Mouse (Mus musculus) kidney, embryonic 14.5 days (tissue): Measurements from ENCODE around the gene Cfap43. TPM values are rescaled to one million over a fixed set of nuclear protein-coding genes. Genes with fewer than 3 reads are reported as not detected.

Experiments
- ATAC-seq: fragments of 200-750 bp; cut with Nextera tagmentation; 2 replicates; pipeline ENCODE4 v1.8.0; 2017; ENCODE audit warnings: moderate number of reproducible peaks, mild to moderate bottlenecking, moderate TSS enrichment, moderate library complexity; ENCODE audit not compliant: low FRiP score, low TSS enrichment
- H3K27ac ChIP-seq: fragments of 300-500 bp; sonication (generic); 2 replicates; pipeline ENCODE4 v1.5.1; 2014; ENCODE audit warnings: low read depth, mild to moderate bottlenecking, low read length, moderate library complexity, mixed read lengths
- H3K27me3 ChIP-seq: fragments of 300-500 bp; sonication (generic); 2 replicates; pipeline ENCODE4 v1.6.1; 2014; ENCODE audit warnings: mild to moderate bottlenecking, low read length; ENCODE audit not compliant: control insufficient read depth, insufficient read depth
- H3K36me3 ChIP-seq: fragments of 300-500 bp; sonication (generic); 2 replicates; pipeline ENCODE4 v1.6.1; 2014; ENCODE audit warnings: low read length, mixed read lengths; ENCODE audit not compliant: control insufficient read depth, insufficient read depth
- H3K4me1 ChIP-seq: fragments of 300-500 bp; sonication (generic); 2 replicates; pipeline ENCODE4 v1.6.1; 2014; ENCODE audit warnings: low read length, mixed read lengths; ENCODE audit not compliant: control insufficient read depth, insufficient read depth
- H3K4me2 ChIP-seq: fragments of 300-500 bp; sonication (generic); replicated peaks from 2 replicates; pipeline ENCODE4 v1.6.1; 2014; ENCODE audit warnings: low read depth, mild to moderate bottlenecking, low read length
- H3K4me3 ChIP-seq: fragments of 300-500 bp; sonication (generic); 2 replicates; pipeline ENCODE4 v1.5.1; 2014; ENCODE audit warnings: mild to moderate bottlenecking, low read length
- H3K9ac ChIP-seq: fragments of 300-500 bp; sonication (generic); 2 replicates; pipeline ENCODE4 v1.6.1; 2014; ENCODE audit warnings: low read depth, mild to moderate bottlenecking, low read length, moderate library complexity
- H3K9me3 ChIP-seq: fragments of 300-500 bp; sonication (generic); 2 replicates; pipeline ENCODE4 v1.6.1; 2016; ENCODE audit warnings: low read length; ENCODE audit not compliant: control insufficient read depth
- WGBS: fragments of 180-500 bp; shearing (Covaris S2); extraction: QIAGEN DNeasy Blood & Tissue Kit; methylation state at CpG from one replicate; pipeline ENCODE4 v1.1.7; 2014; 5-methylcytosine and 5-hydroxymethylcytosine counted together
- polyA plus RNA-seq: library from polyadenylated mRNA; unstranded; fragments of >200 nt; fragmentation: Nextera tagmentation; extraction: Ambion mirVana; gene quantifications from 2 replicates; pipeline ENCODE4 v1.2.1, GENCODE M21; 2014

Cfap43 gene
- polyA plus RNA-seq, 1 experiment from 2014 or later: 0.03 TPM

- H3K36me3 ChIP-seq: no peaks in the 10 kb centered on the region
- H3K4me3 ChIP-seq: no peak overlapping the region
- 85% methylated on average over 9 of the region's 9 CpGs for WGBS
- no peak overlapping the region for H3K27ac ChIP-seq
- no peak overlapping the region for H3K4me2 ChIP-seq
- no peak overlapping the region for H3K9ac ChIP-seq
- H3K4me1 ChIP-seq: no peaks in the 10 kb centered on the region
- H3K27me3 ChIP-seq: no peaks in the 10 kb centered on the region
- no peaks in the 10 kb centered on the region; the same call in 1 of the 2 replicates for H3K9me3 ChIP-seq
- no peak for ATAC-seq
Measured at GRCm38 (mm10) chr19:47713457-47713856, 205.6 kb downstream of the Cfap43 start.

GRCm38 (mm10) chr19:47710376-47710775, 208.7 kb downstream of the Cfap43 start:
- ATAC-seq: no peak
- no peak overlapping the region for H3K27ac ChIP-seq
- H3K27me3 ChIP-seq: no peaks in the 10 kb centered on the region
- H3K9ac ChIP-seq: no peak overlapping the region
- H3K9me3 ChIP-seq: no peaks in the 10 kb centered on the region
- H3K4me1 ChIP-seq: no peaks in the 10 kb centered on the region
- H3K36me3 ChIP-seq: no peaks in the 10 kb centered on the region
- no peak overlapping the region for H3K4me2 ChIP-seq
- H3K4me3 ChIP-seq: no peak overlapping the region
- WGBS: 76% methylated on average over 4 of the region's 4 CpGs

GRCm38 (mm10) chr19:47705772-47706309, 213.2 kb downstream of the Cfap43 start:
- no peak for ATAC-seq
- no peak overlapping the region for H3K4me2 ChIP-seq
- H3K4me3 ChIP-seq: no peak overlapping the region
- H3K9ac ChIP-seq: no peak overlapping the region
- H3K4me1 ChIP-seq: no peaks in the 10 kb centered on the region
- WGBS: 91% methylated on average over 8 of the region's 8 CpGs
- H3K9me3 ChIP-seq: no peaks in the 10 kb centered on the region
- no peaks in the 10 kb centered on the region for H3K36me3 ChIP-seq
- H3K27me3 ChIP-seq: no peaks in the 10 kb centered on the region
- H3K27ac ChIP-seq: no peak overlapping the region

GRCm38 (mm10) chr19:47705080-47705771, 213.9 kb downstream of the Cfap43 start:
- H3K27me3 ChIP-seq: no peaks in the 10 kb centered on the region
- WGBS: 71% methylated on average over 13 of the region's 13 CpGs
- H3K9ac ChIP-seq: no peak overlapping the region
- H3K4me2 ChIP-seq: no peak overlapping the region
- no peaks in the 10 kb centered on the region for H3K9me3 ChIP-seq
- no peaks in the 10 kb centered on the region for H3K4me1 ChIP-seq
- ATAC-seq: no peak
- H3K36me3 ChIP-seq: no peaks in the 10 kb centered on the region
- H3K27ac ChIP-seq: no peak overlapping the region
- no peak overlapping the region for H3K4me3 ChIP-seq

GRCm38 (mm10) chr19:47700509-47700908, 218.6 kb downstream of the Cfap43 start:
- Histone ChIP-seq H3K4me3 (no peak overlapping the region), H3K27me3 (no peaks in the 10 kb centered on the region), H3K4me1 (0 out of 2 replicates have a peak, but pooled peaks cover 5% of the 10 kb centered on the region), H3K9me3 (no peaks in the 10 kb centered on the region), H3K27ac (no peak overlapping the region), H3K36me3 (no peaks in the 10 kb centered on the region), H3K9ac (no peak overlapping the region), H3K4me2 (no peak overlapping the region)
- WGBS: 88% methylated on average over 8 of the region's 8 CpGs
- no peak for ATAC-seq

- Histone ChIP-seq H3K36me3 (no peaks in the 10 kb centered on the region), H3K9me3 (no peaks in the 10 kb centered on the region), H3K27ac (no peak overlapping the region), H3K4me2 (no peak overlapping the region), H3K27me3 (no peaks in the 10 kb centered on the region), H3K9ac (no peak overlapping the region), H3K4me3 (no peak overlapping the region), H3K4me1 (0 out of 2 replicates have a peak, but pooled peaks cover 5% of the 10 kb centered on the region)
- ATAC-seq: no peak
- 28% methylated on average over 9 of the region's 9 CpGs for WGBS
Measured at GRCm38 (mm10) chr19:47699743-47700142, 219.3 kb downstream of the Cfap43 start.

- H3K36me3 ChIP-seq: no peaks in the 10 kb centered on the region
- WGBS: 72% methylated on average over 9 of the region's 9 CpGs
- H3K9me3 ChIP-seq: no peaks in the 10 kb centered on the region
- H3K9ac ChIP-seq: no peak overlapping the region
- H3K4me3 ChIP-seq: no peak overlapping the region
- no peak for ATAC-seq
- H3K4me1 ChIP-seq: 0 out of 2 replicates have a peak, but pooled peaks cover 5% of the 10 kb centered on the region
- H3K27me3 ChIP-seq: no peaks in the 10 kb centered on the region
- H3K27ac ChIP-seq: no peak overlapping the region
- no peak overlapping the region for H3K4me2 ChIP-seq
Measured at GRCm38 (mm10) chr19:47698266-47698665, 220.8 kb downstream of the Cfap43 start.

GRCm38 (mm10) chr19:47697067-47697466, 222.0 kb downstream of the Cfap43 start:
- H3K36me3 ChIP-seq: no peaks in the 10 kb centered on the region
- H3K4me3 ChIP-seq: no peak overlapping the region
- H3K4me1 ChIP-seq: 0 out of 2 replicates have a peak, but pooled peaks cover 5% of the 10 kb centered on the region
- 93% methylated on average over 11 of the region's 11 CpGs for WGBS
- H3K27ac ChIP-seq: no peak overlapping the region
- no peaks in the 10 kb centered on the region for H3K9me3 ChIP-seq
- ATAC-seq: no peak
- no peak overlapping the region for H3K9ac ChIP-seq
- no peak overlapping the region for H3K4me2 ChIP-seq
- no peaks in the 10 kb centered on the region for H3K27me3 ChIP-seq

- H3K27me3 ChIP-seq: no peaks in the 10 kb centered on the region
- WGBS: 91% methylated on average over 8 of the region's 8 CpGs
Measured at GRCm38 (mm10) chr19:47696411-47696810, 222.7 kb downstream of the Cfap43 start.

More at GRCm38 (mm10) chr19:47696411-47696810, 222.7 kb downstream of the Cfap43 start:
- H3K27ac ChIP-seq: no peak overlapping the region
- no peaks in the 10 kb centered on the region for H3K36me3 ChIP-seq
- ATAC-seq: no peak
- H3K9me3 ChIP-seq: no peaks in the 10 kb centered on the region
- 0 out of 2 replicates have a peak, but pooled peaks cover 5% of the 10 kb centered on the region for H3K4me1 ChIP-seq
- H3K4me2 ChIP-seq: no peak overlapping the region
- H3K4me3 ChIP-seq: no peak overlapping the region
- H3K9ac ChIP-seq: no peak overlapping the region
